Mouse (Mus musculus): ENCODE measurements at regions not wholly inside any gene's neighbourhood (a gene's known extent, or its start where the extent isn't known, plus 50 kb on each side); places are given as distances from the start of the nearest gene placed in this dataset.

DNA sequence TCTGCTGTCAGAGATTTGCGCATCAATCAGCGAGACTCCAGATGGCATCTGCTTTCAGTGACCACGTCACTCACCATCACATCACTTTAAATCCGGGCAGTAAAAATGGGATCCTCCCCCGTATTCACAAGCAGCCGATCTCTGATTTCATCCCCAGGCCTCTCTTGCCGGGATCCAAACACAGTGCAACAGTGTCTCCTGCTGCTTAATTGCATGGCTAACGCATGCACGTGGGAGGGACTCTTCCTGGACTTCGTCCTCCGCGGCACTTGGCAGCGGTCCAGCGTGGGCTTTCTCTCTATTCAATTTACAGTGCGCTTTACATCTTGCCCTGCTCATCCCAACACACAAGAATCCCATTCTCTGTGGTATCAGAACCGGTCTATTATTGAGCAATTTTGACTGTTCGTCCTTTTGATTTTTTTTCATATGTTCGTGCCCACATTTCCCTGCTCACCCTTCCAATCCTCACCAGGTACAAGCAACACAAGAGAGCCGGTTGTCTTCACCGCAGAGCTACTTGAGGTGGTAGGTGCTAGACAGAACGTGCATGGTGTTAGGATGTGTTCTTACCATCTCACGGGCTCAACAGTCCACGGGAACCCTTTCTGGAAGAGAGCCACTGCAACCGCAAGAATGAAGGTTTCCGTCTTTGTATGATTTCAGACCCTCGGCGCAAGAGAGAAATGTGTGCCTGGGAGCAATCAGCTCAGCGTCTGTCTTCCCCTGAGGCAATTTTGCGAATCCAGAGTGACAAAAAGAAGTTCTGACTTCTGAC lies 109.3 kb downstream of the Tbx4 start:
- H3K27me3 ChIP-seq, result peaks cover 27% of the 10 kb centered on the region
- no peak for ATAC-seq (ENCODE audit: insufficient read depth)
- no peaks in the 10 kb centered on the region for H3K9me3 ChIP-seq (replicated peaks)
- H3K4me2 ChIP-seq, result no peak overlapping the region
- H3K4me3 ChIP-seq (replicated peaks), result no peak overlapping the region
- H3K4me1 ChIP-seq (replicated peaks), result no peaks in the 10 kb centered on the region
- WGBS (ENCODE audit: insufficient replicate concordance), result 56% methylated on average over 29 of the region's 29 CpGs
- no peak overlapping the region for H3K27ac ChIP-seq (replicated peaks)
- H3K36me3 ChIP-seq (replicated peaks), result no peaks in the 10 kb centered on the region
- no peak overlapping the region for H3K9ac ChIP-seq

DNA sequence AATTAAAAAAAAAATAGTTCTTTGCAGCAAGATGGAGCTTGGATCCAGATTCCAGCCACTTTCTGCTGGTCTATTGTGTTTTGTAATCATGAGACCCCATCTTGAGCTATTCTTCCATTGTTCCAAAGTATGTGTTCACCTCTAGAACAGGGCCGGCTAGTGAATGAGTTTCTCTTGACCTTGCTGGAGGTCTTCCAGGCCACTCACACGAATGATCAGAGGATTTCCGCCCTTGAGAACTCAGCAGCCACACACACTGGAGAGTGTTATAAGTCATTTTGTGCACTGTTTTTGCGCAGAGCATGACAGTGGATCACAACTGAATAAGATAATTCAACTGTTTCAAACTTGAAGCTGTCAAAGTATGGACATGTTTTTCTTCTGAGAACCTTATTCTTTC lies 110.5 kb downstream of the Tbx4 start:
- Histone ChIP-seq H3K4me3 (replicated peaks) (no peak overlapping the region), H3K9ac (no peak overlapping the region), H3K27me3 (peaks cover 21% of the 10 kb centered on the region; the same call in 1 of the 2 replicates), H3K9me3 (replicated peaks) (no peaks in the 10 kb centered on the region), H3K36me3 (replicated peaks) (no peaks in the 10 kb centered on the region), H3K4me1 (replicated peaks) (no peaks in the 10 kb centered on the region), H3K27ac (replicated peaks) (no peak overlapping the region), H3K4me2 (no peak overlapping the region)
- WGBS (ENCODE audit: insufficient replicate concordance), result 57% methylated on average over 4 of the region's 4 CpGs
- ATAC-seq (ENCODE audit: insufficient read depth), result no peak

DNA sequence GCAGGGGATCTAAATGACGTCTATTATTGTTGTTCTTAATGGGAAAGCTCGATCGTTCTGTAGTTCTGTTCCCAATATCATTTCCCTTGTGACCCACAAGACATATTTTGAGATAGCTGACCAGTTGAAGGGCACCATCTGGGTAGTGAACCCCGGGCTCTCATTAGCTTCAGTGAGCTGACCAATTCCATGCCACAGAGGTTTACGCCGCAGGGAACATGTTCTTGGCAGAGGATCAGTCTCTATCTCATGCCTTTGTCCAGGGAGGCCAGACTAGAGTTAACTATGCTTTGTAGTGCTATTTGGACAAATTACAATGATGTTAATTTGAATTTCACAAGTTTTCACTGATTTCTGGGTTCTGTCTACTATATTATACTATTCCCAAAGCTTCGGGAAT lies 117.1 kb downstream of the Tbx4 start:
- WGBS (ENCODE audit: insufficient replicate concordance), result 72% methylated on average over 7 of the region's 7 CpGs

GRCm38 (mm10) chr11:86005284-86005683 lies 119.1 kb downstream of the Tbx4 start:
- H3K36me3 ChIP-seq (replicated peaks), result no peaks in the 10 kb centered on the region
- WGBS (ENCODE audit: insufficient replicate concordance), result 58% methylated on average over 2 of the region's 2 CpGs
- H3K4me1 ChIP-seq (replicated peaks), result no peaks in the 10 kb centered on the region
- H3K27me3 ChIP-seq, result 0 out of 2 replicates have a peak, but pooled peaks cover 4% of the 10 kb centered on the region
- no peak overlapping the region for H3K4me3 ChIP-seq (replicated peaks)
- ATAC-seq (ENCODE audit: insufficient read depth), result no peak
- no peak overlapping the region for H3K4me2 ChIP-seq
- H3K27ac ChIP-seq (replicated peaks), result no peak overlapping the region
- no peak overlapping the region for H3K9ac ChIP-seq
- H3K9me3 ChIP-seq (replicated peaks), result no peaks in the 10 kb centered on the region

More for the DNA sequence above, 117.1 kb downstream of the Tbx4 start:
- Histone ChIP-seq H3K4me2 (no peak overlapping the region), H3K27ac (replicated peaks) (no peak overlapping the region), H3K36me3 (replicated peaks) (no peaks in the 10 kb centered on the region), H3K4me1 (replicated peaks) (no peaks in the 10 kb centered on the region), H3K9ac (no peak overlapping the region), H3K27me3 (0 out of 2 replicates have a peak, but pooled peaks cover 4% of the 10 kb centered on the region), H3K9me3 (replicated peaks) (no peaks in the 10 kb centered on the region), H3K4me3 (replicated peaks) (no peak overlapping the region)
- ATAC-seq (ENCODE audit: insufficient read depth), result no peak

GRCm38 (mm10) chr11:86005899-86006445 lies 119.8 kb downstream of the Tbx4 start:
- ATAC-seq (ENCODE audit: insufficient read depth), result no peak
- Histone ChIP-seq H3K4me3 (replicated peaks) (no peak overlapping the region), H3K4me1 (replicated peaks) (no peaks in the 10 kb centered on the region), H3K9me3 (replicated peaks) (no peaks in the 10 kb centered on the region), H3K27ac (replicated peaks) (no peak overlapping the region), H3K9ac (no peak overlapping the region), H3K36me3 (replicated peaks) (no peaks in the 10 kb centered on the region), H3K27me3 (0 out of 2 replicates have a peak, but pooled peaks cover 4% of the 10 kb centered on the region), H3K4me2 (no peak overlapping the region)
- WGBS (ENCODE audit: insufficient replicate concordance), result 62% methylated on average over 9 of the region's 9 CpGs

- H3K9ac ChIP-seq, result no peak overlapping the region
- no peaks in the 10 kb centered on the region for H3K27me3 ChIP-seq
- no peak for ATAC-seq (ENCODE audit: insufficient read depth)
- no peaks in the 10 kb centered on the region for H3K9me3 ChIP-seq (replicated peaks)
- no peaks in the 10 kb centered on the region for H3K36me3 ChIP-seq (replicated peaks)
- WGBS (ENCODE audit: insufficient replicate concordance), result 42% methylated on average over 4 of the region's 4 CpGs
- no peaks in the 10 kb centered on the region for H3K4me1 ChIP-seq (replicated peaks)
- H3K4me2 ChIP-seq, result no peak overlapping the region
- no peak overlapping the region for H3K27ac ChIP-seq (replicated peaks)
- H3K4me3 ChIP-seq (replicated peaks), result no peak overlapping the region
These were observed 120.6 kb downstream of the Tbx4 start for GRCm38 (mm10) chr11:86006859-86007258.

All from liver, embryonic 15.5 days (tissue).